Mouse (Mus musculus): ENCODE measurements around the gene Trabd2b.

- TF ChIP-seq CTCF (IDR thresholded peaks at IDR 0.05; ENCODE audit: low read depth, low read length): no peak
- TF ChIP-seq POLR2A (IDR thresholded peaks at IDR 0.05; ENCODE audit: borderline replicate concordance, low read depth, low read length): no peak
These were observed 154.2 kb downstream of the Trabd2b start for GRCm38 (mm10) chr4:114560638-114561216.
